In genomic region chr3:87172351-87173102, GRCm38 (mm10) we compare ENCODE assay signal across 7 mouse cellular contexts. TPM values are rescaled to one million over a fixed set of nuclear protein-coding genes. Genes with fewer than 3 reads are reported as not detected.
DNase-seq lines count a peak whose midpoint lies in the region; ATAC-seq and TF ChIP-seq lines count a peak whose summit lies in the region.

No protein-coding gene starts in this region.

- peak overlapping the region; percentile 86 for H3K4me3 ChIP-seq in E14TG2a.4 (replicated peaks; ENCODE audit: low read length)
- peak overlapping the region; percentile 84 for H3K4me3 ChIP-seq in forebrain, embryonic 10.5 days
- peak overlapping the region; percentile 49 for H3K4me3 ChIP-seq in limb, embryonic 11.5 days (ENCODE audit: low read depth, low read length)
- H3K4me3 ChIP-seq in midbrain, embryonic 16.5 days (ENCODE audit: low read depth, low read length) = peak overlapping the region; percentile 64

- H3K4me2 ChIP-seq in limb, embryonic 11.5 days (ENCODE audit: low read depth, severe bottlenecking) = peak overlapping the region; percentile 94
- H3K4me2 ChIP-seq in midbrain, embryonic 16.5 days (ENCODE audit: low read length) = peak overlapping the region; percentile 76

- intact Hi-C loops in left cerebral cortex, postnatal 10 days (cut with DNase I) = no loop called here

- peak overlapping the region; percentile 88 for H3K9ac ChIP-seq in limb, embryonic 11.5 days (ENCODE audit: low read length)
- H3K9ac ChIP-seq in midbrain, embryonic 16.5 days (ENCODE audit: low read depth, low read length) = peak overlapping the region; percentile 75

- ATAC-seq in limb, embryonic 11.5 days (ENCODE audit: insufficient number of reproducible peaks, low FRiP score, low TSS enrichment, low read depth) = no peak; the same call in 1 of the 2 replicates
- ATAC-seq in midbrain, embryonic 16.5 days = peak; percentile 33

- H3K27me3 ChIP-seq in E14TG2a.4 (ENCODE audit: insufficient read depth, low read length) = peaks cover 29% of the 10 kb centered on the region
- 0 out of 2 replicates have a peak, but pooled peaks cover 4% of the 10 kb centered on the region for H3K27me3 ChIP-seq in forebrain, embryonic 10.5 days (ENCODE audit: poor library complexity, severe bottlenecking)
- H3K27me3 ChIP-seq in limb, embryonic 11.5 days (ENCODE audit: control insufficient read depth, insufficient read depth, low read length) = no peaks in the 10 kb centered on the region
- peaks cover 2% of the 10 kb centered on the region; the same call in 1 of the 2 replicates for H3K27me3 ChIP-seq in midbrain, embryonic 16.5 days (ENCODE audit: control insufficient read depth, insufficient read depth, low read depth, low read length)

- H3K27ac ChIP-seq in forebrain, embryonic 10.5 days = peak overlapping the region; percentile 97
- peak overlapping the region; percentile 72; the same call in 1 of the 2 replicates for H3K27ac ChIP-seq in limb, embryonic 11.5 days (replicated peaks; ENCODE audit: low read depth, low read length)
- peak overlapping the region; percentile 84 for H3K27ac ChIP-seq in midbrain, embryonic 16.5 days (ENCODE audit: low read length)

- H3K9me3 ChIP-seq in E14TG2a.4 (ENCODE audit: low read length) = no peaks in the 10 kb centered on the region
- no peaks in the 10 kb centered on the region for H3K9me3 ChIP-seq in forebrain, embryonic 10.5 days
- H3K9me3 ChIP-seq in limb, embryonic 11.5 days (ENCODE audit: control insufficient read depth, low read length) = no peaks in the 10 kb centered on the region
- H3K9me3 ChIP-seq in midbrain, embryonic 16.5 days (replicated peaks; ENCODE audit: control insufficient read depth, low read length, poor library complexity, severe bottlenecking) = no peaks in the 10 kb centered on the region

- H3K4me1 ChIP-seq in E14TG2a.4 (replicated peaks; ENCODE audit: low read depth, low read length) = peaks cover 60% of the 10 kb centered on the region
- peaks cover 72% of the 10 kb centered on the region for H3K4me1 ChIP-seq in forebrain, embryonic 10.5 days
- peaks cover 28% of the 10 kb centered on the region for H3K4me1 ChIP-seq in limb, embryonic 11.5 days (ENCODE audit: control insufficient read depth, insufficient read depth, low read length)
- peaks cover 52% of the 10 kb centered on the region for H3K4me1 ChIP-seq in midbrain, embryonic 16.5 days (ENCODE audit: control insufficient read depth, insufficient read depth, low read length)

- TF ChIP-seq CTCF in E14TG2a.4 (conservative IDR thresholded peaks at IDR 0.05; ENCODE audit: low read length) = no peak

- DNase-seq in 3134 (ENCODE audit: extremely low read depth, insufficient read length, low spot score) = peak; percentile 75
- DNase-seq in forebrain, embryonic 10.5 days (ENCODE audit: extremely low spot score, low spot score) = peak; percentile 59
- peak; percentile 70 for DNase-seq in limb, embryonic 11.5 days (ENCODE audit: low spot score)
- DNase-seq in left cerebral cortex, postnatal 10 days (ENCODE audit: extremely low spot score in 1 of 2, low spot score in 2 of 2) = no peak
- no peak for DNase-seq in left cerebral cortex, adult 8-10 months (ENCODE audit: low spot score in 2 of 2)

- H3K36me3 ChIP-seq in E14TG2a.4 (ENCODE audit: insufficient read depth, low read length) = 0 out of 2 replicates have a peak, but pooled peaks cover 3% of the 10 kb centered on the region
- peaks cover 19% of the 10 kb centered on the region for H3K36me3 ChIP-seq in forebrain, embryonic 10.5 days (replicated peaks)
- no peaks in the 10 kb centered on the region for H3K36me3 ChIP-seq in limb, embryonic 11.5 days (ENCODE audit: control insufficient read depth, insufficient read depth, low read length)
- H3K36me3 ChIP-seq in midbrain, embryonic 16.5 days (ENCODE audit: control insufficient read depth, insufficient read depth, low read length) = no peaks in the 10 kb centered on the region

- 1% methylated on average over 15 of the region's 15 CpGs for WGBS in forebrain, embryonic 10.5 days
- WGBS in limb, embryonic 11.5 days = 1% methylated on average over 15 of the region's 15 CpGs
- 3% methylated on average over 15 of the region's 15 CpGs for WGBS in midbrain, embryonic 16.5 days

RNA-seq across cellular contexts. Expression of gene Kirrel, which starts 2.0 kb away (rescaled TPM):
- 13.1 and 14.3 TPM in 2 replicates for polyA plus RNA-seq in forebrain, embryonic 10.5 days (2016; fragmentation: Nextera tagmentation; extraction: Ambion mirVana)
- polyA plus RNA-seq in limb, embryonic 11.5 days (2014; fragmentation: Nextera tagmentation; extraction: Ambion mirVana) = 12.8 and 13.6 TPM in 2 replicates
- polyA plus RNA-seq in midbrain, embryonic 16.5 days (2015; fragmentation: Nextera tagmentation; extraction: Ambion mirVana) = 5.6 and 6.9 TPM in 2 replicates
- 1 to 10 TPM; 5.7 to 5.8 TPM for total RNA-seq in left cerebral cortex, postnatal 10 days (2021)
- 1 to 10 TPM; 4.0 to 5.2 (median 4.7) TPM for total RNA-seq in left cerebral cortex, adult 8-10 months (2022)

Comparison
In these comparisons a context has a peak if more than half of its experiments do, and no peak if none do; other contexts are left out.
1. DNase-seq: peak in 3134 (single experiment), forebrain, embryonic 10.5 days (single experiment) and limb, embryonic 11.5 days (single experiment); none in left cerebral cortex, postnatal 10 days (0 of 2) and left cerebral cortex, adult 8-10 months (0 of 2).
2. Peak in every context shown above with its lines, with median percentiles within 50 percentile points of each other: H3K4me3 ChIP-seq and H3K27ac ChIP-seq.